Mouse (Mus musculus) midbrain, embryonic 11.5 days (tissue): Measurements from ENCODE around the gene Nutf2-ps1. TPM values are rescaled to one million over a fixed set of nuclear protein-coding genes. Genes with fewer than 3 reads are reported as not detected.
A peak's percentile ranks its signal among the peaks of the same experiment; 100 is the strongest.

Experiments
- ATAC-seq: fragments of 200-750 bp; cut with Nextera tagmentation; 2 replicates; pipeline ENCODE4 v1.8.0; 2017; ENCODE audit warnings: moderate TSS enrichment, moderate library complexity; ENCODE audit not compliant: low FRiP score
- DNase-seq: peaks from one replicate; pipeline ENCODE4 v3.0.0; 2015; ENCODE audit warnings: low spot score; ENCODE audit errors: missing footprints
- H3K27ac ChIP-seq: fragments of 300-500 bp; sonication (generic); 2 replicates; pipeline ENCODE4 v1.5.1; 2014; ENCODE audit warnings: low read depth, low read length
- H3K27me3 ChIP-seq: fragments of 300-500 bp; sonication (generic); 2 replicates; pipeline ENCODE4 v1.6.1; 2014; ENCODE audit warnings: mild to moderate bottlenecking, low read length, moderate library complexity, mixed read lengths; ENCODE audit not compliant: control insufficient read depth, insufficient read depth
- H3K36me3 ChIP-seq: fragments of 300-500 bp; sonication (generic); 2 replicates; pipeline ENCODE4 v1.6.1; 2014; ENCODE audit warnings: mild to moderate bottlenecking, low read length, moderate library complexity, mixed read lengths; ENCODE audit not compliant: control insufficient read depth, insufficient read depth
- H3K4me1 ChIP-seq: fragments of 300-500 bp; sonication (generic); 2 replicates; pipeline ENCODE4 v1.6.1; 2014; ENCODE audit warnings: low read length; ENCODE audit not compliant: control insufficient read depth, insufficient read depth
- H3K4me2 ChIP-seq: fragments of 300-500 bp; sonication (generic); 2 replicates; pipeline ENCODE4 v1.6.1; 2014; ENCODE audit warnings: mild to moderate bottlenecking, moderate library complexity
- H3K4me3 ChIP-seq: fragments of 300-500 bp; sonication (generic); 2 replicates; pipeline ENCODE4 v1.5.1; 2014; ENCODE audit warnings: low read depth, low read length
- H3K9ac ChIP-seq: fragments of 300-500 bp; sonication (generic); 2 replicates; pipeline ENCODE4 v1.6.1; 2014; ENCODE audit warnings: low read length
- H3K9me3 ChIP-seq: fragments of 300-500 bp; sonication (generic); 2 replicates; pipeline ENCODE4 v1.6.1; 2016; ENCODE audit warnings: low read length; ENCODE audit not compliant: control insufficient read depth
- WGBS: fragments of 180-500 bp; shearing (Covaris S2); extraction: QIAGEN DNeasy Blood & Tissue Kit; methylation state at CpG from one replicate; pipeline ENCODE4 v1.1.7; 2014; 5-methylcytosine and 5-hydroxymethylcytosine counted together
- polyA plus RNA-seq: library from polyadenylated mRNA; unstranded; fragments of >200 nt; fragmentation: Nextera tagmentation; extraction: Ambion mirVana; gene quantifications from 2 replicates; pipeline ENCODE4 v1.2.1, GENCODE M21; 2014

Nutf2-ps1 gene
- polyA plus RNA-seq, 1 experiment from 2014 or later, result 516 TPM

- Histone ChIP-seq H3K9ac (no peak overlapping the region), H3K27ac (no peak overlapping the region), H3K4me3 (no peak overlapping the region), H3K4me2 (no peak overlapping the region), H3K4me1 (peaks cover 4% of the 10 kb centered on the region; the same call in 1 of the 2 replicates), H3K27me3 (no peaks in the 10 kb centered on the region), H3K36me3 (no peaks in the 10 kb centered on the region), H3K9me3 (no peaks in the 10 kb centered on the region)
- 89% methylated on average over 12 of the region's 12 CpGs for WGBS
- DNase-seq (peak; percentile 45), ATAC-seq (no peak)
Observed at GRCm38 (mm10) chr19:53572607-53573006, 16.3 kb downstream of the Nutf2-ps1 start.

GRCm38 (mm10) chr19:53571501-53572428 is 17.1 kb downstream of the Nutf2-ps1 start:
- no peak for ATAC-seq
- Histone ChIP-seq H3K36me3 (no peaks in the 10 kb centered on the region), H3K4me1 (no peaks in the 10 kb centered on the region), H3K4me2 (no peak overlapping the region), H3K27ac (no peak overlapping the region), H3K9me3 (no peaks in the 10 kb centered on the region), H3K4me3 (no peak overlapping the region), H3K9ac (no peak overlapping the region), H3K27me3 (no peaks in the 10 kb centered on the region)
- DNase-seq, result peak; percentile 77
- WGBS, result 83% methylated on average over 18 of the region's 18 CpGs

GRCm38 (mm10) chr19:53571056-53571455 is 17.8 kb downstream of the Nutf2-ps1 start:
- H3K4me3 ChIP-seq, result no peak overlapping the region
- no peaks in the 10 kb centered on the region for H3K36me3 ChIP-seq
- 95% methylated on average over 4 of the region's 4 CpGs for WGBS
- DNase-seq (no peak), ATAC-seq (no peak)
- H3K9me3 ChIP-seq, result no peaks in the 10 kb centered on the region
- H3K27ac ChIP-seq, result no peak overlapping the region
- no peaks in the 10 kb centered on the region for H3K4me1 ChIP-seq
- no peak overlapping the region for H3K9ac ChIP-seq
- no peak overlapping the region for H3K4me2 ChIP-seq
- H3K27me3 ChIP-seq, result no peaks in the 10 kb centered on the region

GRCm38 (mm10) chr19:53568553-53568952 is 20.3 kb downstream of the Nutf2-ps1 start:
- ATAC-seq (no peak), DNase-seq (peak; percentile 76)
- Histone ChIP-seq H3K9ac (no peak overlapping the region), H3K27ac (no peak overlapping the region), H3K4me3 (no peak overlapping the region), H3K4me1 (no peaks in the 10 kb centered on the region), H3K4me2 (no peak overlapping the region), H3K36me3 (no peaks in the 10 kb centered on the region), H3K9me3 (no peaks in the 10 kb centered on the region), H3K27me3 (no peaks in the 10 kb centered on the region)
- 83% methylated on average over 3 of the region's 3 CpGs for WGBS

- ATAC-seq (no peak), DNase-seq (peak; percentile 90)
- Histone ChIP-seq H3K4me2 (no peak overlapping the region), H3K9ac (no peak overlapping the region), H3K27ac (no peak overlapping the region), H3K36me3 (no peaks in the 10 kb centered on the region), H3K4me1 (no peaks in the 10 kb centered on the region), H3K9me3 (no peaks in the 10 kb centered on the region; the same call in 1 of the 2 replicates), H3K4me3 (no peak overlapping the region), H3K27me3 (no peaks in the 10 kb centered on the region)
- WGBS, result 16% methylated on average over 11 of the region's 11 CpGs
Observed at GRCm38 (mm10) chr19:53567864-53568263, 21.0 kb downstream of the Nutf2-ps1 start.

GRCm38 (mm10) chr19:53565565-53566277 is 23.1 kb downstream of the Nutf2-ps1 start:
- Histone ChIP-seq H3K4me1 (no peaks in the 10 kb centered on the region), H3K36me3 (no peaks in the 10 kb centered on the region), H3K4me3 (no peak overlapping the region), H3K4me2 (no peak overlapping the region), H3K27me3 (no peaks in the 10 kb centered on the region), H3K27ac (no peak overlapping the region), H3K9ac (no peak overlapping the region), H3K9me3 (no peaks in the 10 kb centered on the region; the same call in 1 of the 2 replicates)
- ATAC-seq, result no peak
- WGBS, result 94% methylated on average over 14 of the region's 14 CpGs
- DNase-seq, result no peak

- no peak for ATAC-seq
Observed at GRCm38 (mm10) chr19:53564174-53564573, 24.7 kb downstream of the Nutf2-ps1 start.

GRCm38 (mm10) chr19:53560436-53560835 is 28.4 kb downstream of the Nutf2-ps1 start:
- Histone ChIP-seq H3K4me1 (no peaks in the 10 kb centered on the region), H3K4me2 (no peak overlapping the region), H3K9ac (no peak overlapping the region), H3K27me3 (no peaks in the 10 kb centered on the region), H3K27ac (no peak overlapping the region), H3K36me3 (no peaks in the 10 kb centered on the region), H3K9me3 (no peaks in the 10 kb centered on the region; the same call in 1 of the 2 replicates), H3K4me3 (no peak overlapping the region)
- WGBS, result 79% methylated on average over 3 of the region's 3 CpGs
- no peak for DNase-seq
- ATAC-seq, result no peak

More at GRCm38 (mm10) chr19:53564174-53564573, 24.7 kb downstream of the Nutf2-ps1 start:
- Histone ChIP-seq H3K27me3 (no peaks in the 10 kb centered on the region), H3K36me3 (no peaks in the 10 kb centered on the region), H3K4me2 (no peak overlapping the region), H3K9me3 (no peaks in the 10 kb centered on the region; the same call in 1 of the 2 replicates), H3K4me1 (no peaks in the 10 kb centered on the region), H3K4me3 (no peak overlapping the region), H3K27ac (no peak overlapping the region), H3K9ac (no peak overlapping the region)
- WGBS, result 46% methylated on average over 4 of the region's 4 CpGs
- no peak for DNase-seq
